Mouse (Mus musculus) thymus, postnatal 0 days (tissue): ENCODE measurements around the gene Zfp768. TPM values are rescaled to one million over a fixed set of nuclear protein-coding genes. Genes with fewer than 3 reads are reported as not detected.
"Not testable (repeated sequence)": the region's sequence is repeated elsewhere in the genome, so short reads cannot be mapped to it uniquely, and the experiment has no call there.

Experiments used
- DNase-seq: peaks from one replicate; pipeline ENCODE4 v3.0.0-alpha.2; 2015; ENCODE audit warnings: low spot score
- polyA plus RNA-seq: library from polyadenylated mRNA; unstranded; fragments of >200 nt; fragmentation: Nextera tagmentation; extraction: Ambion mirVana; gene quantifications from 2 replicates; pipeline ENCODE4 v1.2.1, GENCODE M21; 2015

The Zfp768 gene
- 2.5 TPM in 2 replicates for polyA plus RNA-seq

- DNase-seq, result peak; percentile 88
Measured at GRCm38 (mm10) chr7:127345512-127346325, at the start of gene Zfp768. Zfp768 (minus strand) TSS chr7:127345589.

- no peak for DNase-seq
Measured at GRCm38 (mm10) chr7:127393944-127394333, 48.5 kb upstream of the Zfp768 start.

- peak; percentile 95 for DNase-seq
Measured at GRCm38 (mm10) chr7:127393157-127393943, 48.0 kb upstream of the Zfp768 start, which contains the start of gene E430018J23Rik. E430018J23Rik (minus strand) TSS chr7:127393629.

- DNase-seq, result no peak
Measured at GRCm38 (mm10) chr7:127392251-127392824, 46.9 kb upstream of the Zfp768 start.

- DNase-seq, result no peak
Measured at GRCm38 (mm10) chr7:127391538-127391937, 46.1 kb upstream of the Zfp768 start.

GRCm38 (mm10) chr7:127390306-127390705, 44.9 kb upstream of the Zfp768 start:
- no peak for DNase-seq

GRCm38 (mm10) chr7:127388201-127388600, 42.8 kb upstream of the Zfp768 start:
- not testable (repeated sequence) for DNase-seq

- peak; percentile 91 for DNase-seq
Measured at GRCm38 (mm10) chr7:127386641-127387392, 41.4 kb upstream of the Zfp768 start, which contains the start of gene 9130019O22Rik. 9130019O22Rik (minus strand) TSS chr7:127387166.

GRCm38 (mm10) chr7:127385560-127385959, 40.2 kb upstream of the Zfp768 start:
- DNase-seq, result not testable (repeated sequence)

- DNase-seq, result no peak
Measured at GRCm38 (mm10) chr7:127378310-127378921, 33.0 kb upstream of the Zfp768 start.

GRCm38 (mm10) chr7:127375271-127376245, 30.2 kb upstream of the Zfp768 start, which contains the start of gene Zfp747:
Zfp747 (minus strand) TSS chr7:127376050.
- peak; percentile 95 for DNase-seq

- not testable (repeated sequence) for DNase-seq
Measured at GRCm38 (mm10) chr7:127371870-127372269, 26.5 kb upstream of the Zfp768 start.

- DNase-seq, result no peak
Measured at GRCm38 (mm10) chr7:127371213-127371612, 25.8 kb upstream of the Zfp768 start.

GRCm38 (mm10) chr7:127366249-127366648, 20.9 kb upstream of the Zfp768 start:
- no peak for DNase-seq

- DNase-seq, result no peak
Measured at GRCm38 (mm10) chr7:127364166-127364565, 18.8 kb upstream of the Zfp768 start.

- no peak for DNase-seq
Measured at GRCm38 (mm10) chr7:127363475-127363921, 18.1 kb upstream of the Zfp768 start.

GRCm38 (mm10) chr7:127362418-127362817, 17.0 kb upstream of the Zfp768 start:
- peak; percentile 68 for DNase-seq

- DNase-seq, result no peak
Measured at GRCm38 (mm10) chr7:127361449-127361848, 16.1 kb upstream of the Zfp768 start.

- DNase-seq, result no peak
Measured at GRCm38 (mm10) chr7:127360265-127360664, 14.9 kb upstream of the Zfp768 start.
